Mouse (Mus musculus): ENCODE measurements around the gene Cd47.

GRCm38 (mm10) chr16:49771609-49772396, 28.5 kb upstream of the Cd47 start:
- TF ChIP-seq MAX (IDR thresholded peaks at IDR 0.05; ENCODE audit: low read depth) (no peak), REST (IDR thresholded peaks at IDR 0.05; ENCODE audit: insufficient read depth, insufficient read length) (no peak), MYOD1 (IDR thresholded peaks at IDR 0.05; ENCODE audit: control insufficient read depth in 1 of 3, insufficient read length in 2 of 3, low read depth in 2 of 3) (no peak), CEBPB (IDR thresholded peaks at IDR 0.05; ENCODE audit: insufficient read depth, poor library complexity, severe bottlenecking) (no peak), POLR2A (IDR thresholded peaks at IDR 0.05; ENCODE audit: insufficient read length, low read depth) (no peak), E2F4 (IDR thresholded peaks at IDR 0.05; ENCODE audit: insufficient read depth) (no peak), POLR2AphosphoS2 (IDR thresholded peaks at IDR 0.05; ENCODE audit: insufficient read length, low read depth) (no peak), USF1 (IDR thresholded peaks at IDR 0.05; ENCODE audit: low read depth) (no peak), SRF (IDR thresholded peaks at IDR 0.05; ENCODE audit: control insufficient read depth, insufficient read length, low read depth) (no peak), TCF3 (IDR thresholded peaks at IDR 0.05; ENCODE audit: insufficient read length, low read depth) (no peak)

Data from myocyte (in vitro differentiated cells).